Mouse (Mus musculus): ENCODE results near the gene Tsc22d3.

DNA sequence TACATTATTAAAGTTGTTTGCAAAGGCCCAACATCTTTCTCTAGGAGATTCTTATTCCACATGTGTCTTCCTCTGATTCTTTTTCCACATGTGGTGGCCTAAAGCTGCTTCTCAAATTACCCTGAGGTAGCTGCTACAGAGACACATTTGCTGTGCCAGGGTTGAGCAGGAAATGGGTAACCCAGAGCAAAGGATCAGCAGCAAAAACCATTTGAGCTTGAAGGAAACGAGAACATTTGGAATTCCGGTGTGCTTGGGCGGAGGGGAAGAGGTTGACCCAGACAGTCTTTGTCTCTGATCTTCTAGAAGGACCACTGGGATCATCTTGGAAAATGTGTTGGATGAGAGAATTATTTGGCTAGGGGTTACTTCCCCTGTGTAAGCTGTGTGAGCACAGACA lies 24.8 kb downstream of the Tsc22d3 start:
- no peak for TF ChIP-seq CTCF (IDR thresholded peaks at IDR 0.05; ENCODE audit: low read depth)
- TF ChIP-seq EP300 (IDR thresholded peaks at IDR 0.05; ENCODE audit: low read depth) = no peak

Measured in liver, postnatal 0 days (tissue).